Mouse (Mus musculus) kidney, adult 18-20 months (tissue): ENCODE measurements around the gene Brsk1.

Experiments
- DNase-seq: peaks from one replicate; pipeline ENCODE4 v3.0.0; 2021

The Brsk1 gene

DNA sequence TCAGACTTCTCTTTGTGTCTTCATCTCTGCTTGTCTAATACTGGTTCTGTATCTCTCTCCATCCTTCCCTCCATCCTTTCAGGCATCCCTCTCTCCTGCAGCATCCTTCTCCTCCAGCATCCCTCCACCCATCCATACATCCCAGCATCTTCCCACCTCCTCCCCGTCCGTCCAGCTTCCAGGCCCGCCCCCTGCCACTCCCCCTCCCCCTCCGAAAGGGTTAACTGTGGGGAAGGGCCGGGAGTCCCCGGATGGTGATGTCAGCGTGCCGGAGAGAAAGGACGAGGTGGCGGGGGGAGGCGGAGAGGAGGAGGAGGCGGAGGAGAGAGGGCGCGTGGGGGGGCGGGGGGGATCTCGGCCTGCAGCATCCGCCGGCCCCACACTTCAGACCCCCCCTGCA is at the start of gene Brsk1:
Gene Brsk1, plus strand, starts transcription at position 218 of the 400 bp plus-strand sequence.
- DNase-seq: no peak

DNA sequence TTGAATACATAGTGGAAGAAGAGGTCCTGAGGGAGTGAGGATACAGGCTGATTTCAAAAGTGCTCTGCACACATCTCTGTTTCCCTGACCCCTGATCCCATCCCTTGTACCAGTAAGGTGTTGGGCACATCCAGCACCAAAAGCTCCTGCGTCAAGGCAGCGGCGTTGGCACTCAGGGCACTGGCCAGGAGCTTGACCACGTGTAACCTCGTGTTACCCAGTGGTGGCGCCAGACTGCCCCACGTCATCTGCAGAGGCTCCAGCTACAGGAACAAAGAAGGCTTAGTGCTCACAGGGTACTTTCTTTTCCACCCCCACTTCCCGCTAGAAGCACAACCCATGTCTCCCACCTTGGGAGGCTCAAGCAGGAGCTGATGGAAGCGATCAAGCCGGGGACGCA is 49.2 kb upstream of the Brsk1 start:
- no peak for DNase-seq

GRCm38 (mm10) chr7:4641956-4642355 is 48.4 kb upstream of the Brsk1 start:
- DNase-seq: no peak

GRCm38 (mm10) chr7:4643225-4643624 is 47.2 kb upstream of the Brsk1 start:
- DNase-seq: no peak

- no peak for DNase-seq
Measured at GRCm38 (mm10) chr7:4646806-4647205, 43.6 kb upstream of the Brsk1 start.

- no peak for DNase-seq
Measured at GRCm38 (mm10) chr7:4647291-4647690, 43.1 kb upstream of the Brsk1 start.

DNA sequence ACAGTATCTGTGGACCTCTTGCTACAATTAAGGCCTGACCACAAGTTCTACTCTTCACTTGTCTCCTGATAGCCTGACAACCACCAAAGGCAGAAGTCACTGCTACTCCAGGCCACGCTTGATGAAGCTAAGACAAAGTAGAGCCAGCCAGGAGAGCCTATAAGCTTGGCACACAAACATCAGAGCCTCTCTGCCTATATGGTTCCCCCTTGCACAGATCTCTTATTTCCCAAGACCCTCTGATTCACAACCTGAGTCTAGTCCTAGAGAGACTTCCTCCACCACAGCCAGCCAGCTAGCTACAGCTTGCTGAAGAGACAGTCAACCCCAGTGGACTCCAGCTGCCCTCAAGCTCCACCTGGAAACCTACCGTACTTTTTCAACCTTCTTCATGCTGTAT is 42.4 kb upstream of the Brsk1 start:
- no peak for DNase-seq

GRCm38 (mm10) chr7:4651581-4651980 is 38.8 kb upstream of the Brsk1 start:
- no peak for DNase-seq

DNA sequence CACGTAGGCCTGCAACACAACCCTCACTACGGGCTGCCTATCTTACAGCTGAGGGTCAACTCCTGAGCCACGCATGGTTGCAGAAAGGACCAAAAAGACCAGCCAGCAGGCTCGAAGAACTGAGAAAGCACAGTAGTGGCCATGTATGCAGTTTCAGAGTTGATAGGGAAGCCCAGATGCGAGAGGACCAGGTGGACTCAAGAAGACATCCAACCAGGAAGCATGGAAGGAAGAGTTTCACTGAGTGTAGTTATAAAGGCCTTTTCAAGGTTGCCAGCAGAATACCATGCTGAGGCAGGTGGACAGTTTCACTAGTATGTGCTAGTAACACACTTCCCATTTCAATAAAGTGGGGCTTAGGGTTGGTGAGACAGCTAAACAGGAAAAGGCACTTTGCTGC is 37.7 kb upstream of the Brsk1 start:
- DNase-seq: no peak

DNA sequence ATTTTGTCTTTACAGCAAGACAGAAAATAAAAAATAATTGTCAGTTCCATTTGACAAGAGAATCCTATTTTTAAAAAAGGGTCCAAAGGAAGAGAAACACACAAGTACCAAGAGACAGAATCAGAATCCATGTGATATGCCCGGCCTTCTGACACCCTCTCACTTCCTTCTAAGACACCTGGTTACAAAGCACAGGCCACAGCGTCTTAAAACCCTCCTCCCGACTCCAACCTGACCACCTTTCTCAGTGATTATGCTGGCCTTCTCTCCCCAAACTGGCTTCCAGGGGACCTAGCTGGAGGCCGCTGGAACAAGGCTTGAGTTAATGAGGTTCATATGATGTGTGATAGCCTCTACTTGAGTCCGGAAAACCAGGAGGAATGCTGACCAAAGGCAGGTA is 37.1 kb upstream of the Brsk1 start:
- DNase-seq: no peak

GRCm38 (mm10) chr7:4653780-4654179 is 36.6 kb upstream of the Brsk1 start:
- no peak for DNase-seq

DNA sequence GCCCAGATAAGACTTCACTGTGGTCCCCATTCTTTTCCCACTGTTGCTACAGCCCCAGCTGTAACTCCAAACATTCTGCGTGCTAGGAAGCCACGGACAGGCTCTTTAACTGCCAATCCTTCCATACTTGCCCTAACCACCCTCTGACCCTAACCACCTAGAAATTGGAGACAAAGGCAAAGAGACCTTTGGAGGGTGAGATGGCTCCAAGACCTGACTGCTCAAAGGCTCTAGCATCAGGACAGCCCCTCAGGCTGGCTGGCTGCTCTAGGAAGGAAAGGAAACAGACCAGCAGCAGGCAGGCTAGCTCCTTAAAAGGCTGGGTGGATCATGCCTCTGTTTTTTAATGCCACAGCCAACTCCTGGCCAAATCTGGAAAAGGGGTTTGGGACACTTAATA is 36.2 kb upstream of the Brsk1 start:
- no peak for DNase-seq

- no peak for DNase-seq
Measured at GRCm38 (mm10) chr7:4655393-4655792, 35.0 kb upstream of the Brsk1 start.

DNA sequence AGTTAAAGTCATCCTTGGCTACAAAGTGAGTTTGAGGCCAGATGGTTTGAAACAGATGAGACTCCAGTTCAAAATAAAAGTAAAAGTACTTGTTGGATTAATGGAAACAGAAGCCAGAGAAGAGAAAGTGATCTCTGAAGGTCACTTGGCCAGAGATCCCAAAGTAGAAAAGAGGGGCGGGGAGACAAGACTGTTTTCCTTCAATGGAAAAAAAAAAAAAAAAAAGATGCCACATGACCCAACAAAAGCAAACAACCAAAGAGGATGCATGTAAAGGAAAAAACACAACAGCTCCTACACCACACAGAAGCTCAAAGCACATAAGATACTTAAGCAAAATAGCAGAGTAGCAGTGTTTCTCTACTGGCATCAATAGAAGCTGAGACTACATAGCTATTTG is 34.5 kb upstream of the Brsk1 start:
- DNase-seq: no peak

- no peak for DNase-seq
Measured at GRCm38 (mm10) chr7:4656818-4657217, 33.6 kb upstream of the Brsk1 start.

DNA sequence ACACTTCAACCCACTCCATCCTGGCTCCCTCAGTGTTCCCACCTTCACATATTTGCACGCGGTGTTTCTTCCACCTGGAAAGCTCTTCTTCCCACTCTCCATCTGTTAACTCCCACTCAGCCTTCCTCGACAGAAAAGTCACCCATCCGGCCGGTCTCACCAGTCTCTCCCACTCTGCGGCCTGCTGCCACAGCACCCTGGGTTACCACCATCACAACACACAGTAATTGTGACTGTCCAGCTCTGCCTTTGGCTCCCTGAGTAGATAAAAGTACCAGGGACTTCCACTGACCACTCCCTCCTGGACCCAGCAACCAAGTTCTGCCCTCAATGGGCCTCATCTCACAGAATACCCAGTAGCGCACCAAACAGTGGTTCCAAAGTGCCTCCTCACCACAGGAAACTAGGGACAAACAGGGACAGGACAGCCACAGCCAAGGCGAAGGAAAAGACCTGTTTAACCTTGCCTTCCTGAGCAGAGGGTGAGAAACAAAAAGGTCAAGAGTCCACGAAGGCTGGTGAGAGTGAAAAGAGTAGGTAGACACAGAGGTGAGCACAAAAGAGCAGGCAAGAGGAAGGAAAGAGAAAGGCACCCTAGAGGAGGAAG is 32.8 kb upstream of the Brsk1 start:
- DNase-seq: no peak

DNA sequence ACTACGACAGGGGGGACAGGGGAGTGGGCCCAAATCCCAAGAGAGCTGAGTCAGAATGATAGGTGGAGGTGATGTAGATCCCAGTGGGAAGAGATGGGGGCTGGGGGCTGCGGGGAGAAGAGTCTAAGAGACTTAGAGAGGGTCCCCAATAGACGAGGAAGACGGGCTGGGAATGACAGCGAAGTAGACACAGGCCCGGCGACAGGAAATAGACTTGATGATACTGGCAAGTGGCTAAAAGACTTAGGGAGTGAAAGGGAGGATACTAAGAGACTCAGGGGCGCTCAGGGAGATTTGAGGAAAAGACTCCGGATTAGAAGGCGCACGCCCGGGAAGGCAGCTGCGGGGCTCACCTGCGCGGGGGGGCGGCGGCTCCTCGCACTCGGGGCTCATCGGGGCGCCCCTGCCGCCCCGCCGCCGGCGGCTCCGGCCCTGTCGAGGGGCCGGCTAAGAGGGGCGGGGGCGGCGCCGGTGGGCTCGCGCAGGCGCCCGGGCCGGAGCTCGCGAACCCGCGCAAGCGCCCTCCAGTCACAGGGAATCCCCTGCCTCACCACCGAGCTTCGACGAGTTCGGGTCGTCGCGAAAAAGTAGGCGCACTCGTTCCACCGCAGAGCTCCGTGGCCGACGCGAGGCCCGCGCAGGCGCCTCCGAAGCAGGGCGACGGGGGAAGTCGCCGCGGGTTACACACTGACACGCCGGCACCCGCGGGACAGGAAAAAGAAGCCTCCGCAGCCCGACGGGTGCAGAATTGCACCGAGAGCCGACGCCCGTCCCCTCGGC is 32.1 kb upstream of the Brsk1 start:
- peak; percentile 43 for DNase-seq

DNA sequence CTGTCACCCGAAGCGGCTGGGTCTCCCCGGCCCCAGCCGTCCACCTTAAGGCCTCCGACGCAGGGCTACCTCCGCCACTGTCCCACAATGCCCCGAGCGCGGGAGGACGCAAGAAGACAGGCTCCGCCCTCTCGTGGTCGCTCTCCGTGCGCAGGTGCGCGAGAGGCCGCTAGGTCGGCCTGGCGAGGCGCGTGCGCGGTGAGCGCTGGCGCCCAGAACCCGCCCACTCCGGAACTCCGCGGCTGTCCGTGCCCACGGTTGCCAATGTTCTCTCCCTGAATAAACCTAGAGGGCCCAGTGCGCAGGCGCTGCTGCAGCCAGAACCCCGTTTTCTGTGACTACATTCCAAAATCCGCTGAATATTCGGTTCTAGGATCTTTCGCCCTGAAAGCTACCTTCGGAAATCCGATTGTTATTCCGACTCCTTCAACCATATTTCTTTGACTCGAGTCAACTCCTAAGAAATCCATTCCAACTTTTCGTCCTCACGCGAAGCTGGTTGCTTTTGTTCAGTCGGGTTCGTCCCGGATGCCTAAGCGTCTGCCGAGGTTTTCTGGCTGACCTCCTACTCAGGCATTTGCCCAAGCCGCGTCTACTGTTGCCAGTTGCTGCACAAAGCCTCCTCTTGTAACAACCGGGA is 31.4 kb upstream of the Brsk1 start, which contains the start of gene Ppp6r1:
Gene Ppp6r1, minus strand, starts transcription at position 108 of the 640 bp plus-strand sequence.
- DNase-seq: peak; percentile 97

GRCm38 (mm10) chr7:4659911-4660443 is 30.4 kb upstream of the Brsk1 start:
- no peak for DNase-seq

DNA sequence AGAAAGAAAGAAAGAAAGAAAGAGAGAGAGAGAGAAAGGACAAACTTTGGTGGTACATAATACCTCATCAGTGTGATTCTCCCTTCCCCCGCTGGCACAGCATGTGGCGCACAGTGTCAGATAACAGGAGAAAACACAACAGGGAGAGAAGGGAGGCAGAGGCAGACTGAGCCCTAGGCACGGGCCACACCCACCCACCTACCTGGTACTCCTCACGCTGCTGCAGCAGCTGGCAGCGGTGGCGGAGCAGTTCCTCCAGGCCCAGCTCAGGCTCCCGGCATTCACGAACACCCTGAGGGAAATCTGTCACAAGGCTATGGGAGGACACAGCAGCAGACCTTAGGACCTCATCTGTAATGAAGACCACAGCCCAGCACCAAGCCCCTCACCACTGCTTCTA is 27.2 kb upstream of the Brsk1 start:
- DNase-seq: no peak

DNA sequence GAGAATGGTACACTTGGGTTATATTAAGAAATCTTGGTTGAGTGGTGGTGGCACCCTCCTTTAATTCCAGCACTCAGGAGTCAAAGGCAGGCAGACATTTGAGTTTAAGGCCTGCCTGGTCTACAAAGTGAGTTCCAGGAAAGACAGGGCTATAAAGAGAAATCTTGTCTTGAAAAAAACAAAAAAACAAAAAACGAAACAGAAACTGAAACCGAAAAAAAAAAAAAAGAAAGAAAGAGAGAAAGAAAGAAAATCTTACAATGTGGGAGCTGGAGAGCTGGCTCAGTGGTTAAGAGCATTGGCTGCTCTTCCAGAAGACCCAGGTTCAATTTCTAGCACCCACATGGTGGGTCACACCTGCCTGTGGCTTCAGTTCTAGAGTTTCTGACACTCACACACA is 26.7 kb upstream of the Brsk1 start:
- no peak for DNase-seq

- DNase-seq: no peak
Measured at GRCm38 (mm10) chr7:4666871-4667270, 23.5 kb upstream of the Brsk1 start.

- no peak for DNase-seq
Measured at GRCm38 (mm10) chr7:4668506-4668905, 21.9 kb upstream of the Brsk1 start.

GRCm38 (mm10) chr7:4669156-4669555 is 21.2 kb upstream of the Brsk1 start:
- DNase-seq: no peak
